Mouse (Mus musculus) limb, embryonic 12.5 days (tissue): ENCODE results near the gene Ntn4. TPM values are rescaled to one million over a fixed set of nuclear protein-coding genes. Genes with fewer than 3 reads are reported as not detected.
A peak's percentile ranks its signal among the peaks of the same experiment; 100 is the strongest.

Experiments used
- ATAC-seq: fragments of 200-750 bp; cut with Nextera tagmentation; 2 replicates; pipeline ENCODE4 v1.8.0; 2017; ENCODE audit warnings: low read depth, moderate TSS enrichment; ENCODE audit not compliant: insufficient number of reproducible peaks, insufficient read depth, low FRiP score, low TSS enrichment
- H3K27ac ChIP-seq: fragments of 300-500 bp; sonication (generic); 2 replicates; pipeline ENCODE4 v1.5.1; 2016; ENCODE audit warnings: mild to moderate bottlenecking, moderate library complexity
- H3K27me3 ChIP-seq: fragments of 300-500 bp; sonication (generic); 2 replicates; pipeline ENCODE4 v1.6.1; 2016; ENCODE audit warnings: mild to moderate bottlenecking, moderate library complexity
- H3K36me3 ChIP-seq: fragments of 300-500 bp; sonication (generic); 2 replicates; pipeline ENCODE4 v1.6.1; 2016; ENCODE audit warnings: mild to moderate bottlenecking, moderate library complexity
- H3K4me1 ChIP-seq: fragments of 300-500 bp; sonication (generic); replicated peaks from 2 replicates; pipeline ENCODE4 v1.6.1; 2016
- H3K4me2 ChIP-seq: fragments of 300-500 bp; sonication (generic); 2 replicates; pipeline ENCODE4 v1.6.1; 2016; ENCODE audit warnings: mild to moderate bottlenecking, moderate library complexity
- H3K4me3 ChIP-seq: fragments of 300-500 bp; sonication (generic); replicated peaks from 2 replicates; pipeline ENCODE4 v1.5.1; 2016; ENCODE audit warnings: mild to moderate bottlenecking
- H3K9ac ChIP-seq: fragments of 300-500 bp; sonication (generic); replicated peaks from 2 replicates; pipeline ENCODE4 v1.6.1; 2016; ENCODE audit warnings: mild to moderate bottlenecking, moderate library complexity
- H3K9me3 ChIP-seq: fragments of 300-500 bp; sonication (generic); 2 replicates; pipeline ENCODE4 v1.6.1; 2016; ENCODE audit warnings: mild to moderate bottlenecking, moderate library complexity
- WGBS: fragments of 180-500 bp; shearing (Covaris S2); methylation state at CpG from one replicate; pipeline ENCODE4 v1.1.7; 2016; 5-methylcytosine and 5-hydroxymethylcytosine counted together
- polyA plus RNA-seq: library from polyadenylated mRNA; unstranded; fragments of >200 nt; fragmentation: Nextera tagmentation; extraction: Ambion mirVana; gene quantifications from 2 replicates; pipeline ENCODE4 v1.2.1, GENCODE M21; 2016

The Ntn4 gene
- 1.5 and 1.8 TPM in 2 replicates for polyA plus RNA-seq

- 0 out of 2 replicates have a peak, but pooled peaks have one; percentile 8 for ATAC-seq
- Histone ChIP-seq H3K27ac (peak within 1 kb of the TSS; percentile 29; the same call in 1 of the 2 replicates), H3K36me3 (0 out of 2 replicates have a peak, but pooled peaks cover 5% of the 10 kb centered on the region), H3K9me3 (no peaks in the 10 kb centered on the region), H3K27me3 (peaks cover 49% of the 10 kb centered on the region), H3K4me3 (peak within 1 kb of the TSS; percentile 81), H3K4me2 (peak within 1 kb of the TSS; percentile 98), H3K9ac (peak within 1 kb of the TSS; percentile 87), H3K4me1 (peaks cover 11% of the 10 kb centered on the region)
- 3% methylated on average over 28 of the region's 30 CpGs for WGBS
Observed at GRCm38 (mm10) chr10:93640521-93640952, at the start of gene Ntn4. Gene Ntn4 (plus strand): TSS chr10:93640681.

DNA sequence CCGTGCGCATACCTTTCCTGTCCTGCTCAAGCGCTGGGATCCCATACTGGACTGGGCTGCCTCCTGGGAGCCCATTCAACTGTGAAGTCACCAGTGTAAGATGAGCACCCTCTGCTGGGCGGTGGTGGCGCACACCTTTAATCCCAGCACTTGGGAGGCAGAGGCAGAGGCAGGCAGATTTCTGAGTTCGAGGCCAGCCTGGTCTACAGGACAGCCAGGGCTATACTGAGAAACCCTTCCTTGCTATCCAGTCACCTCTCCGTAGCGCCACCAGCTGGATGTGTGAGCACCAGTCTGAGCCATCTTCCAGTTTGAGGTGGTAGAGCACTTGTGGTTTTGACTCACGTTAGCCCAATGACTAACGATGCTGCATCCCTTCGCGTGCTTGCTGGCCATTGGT is 48.0 kb upstream of the Ntn4 start:
- H3K9me3 ChIP-seq, result no peaks in the 10 kb centered on the region
- no peak overlapping the region for H3K27ac ChIP-seq
- peaks cover 16% of the 10 kb centered on the region for H3K4me1 ChIP-seq
- peaks cover 4% of the 10 kb centered on the region; the same call in 1 of the 2 replicates for H3K36me3 ChIP-seq
- H3K4me3 ChIP-seq, result no peak overlapping the region
- H3K27me3 ChIP-seq, result no peaks in the 10 kb centered on the region
- WGBS, result 56% methylated on average over 12 of the region's 12 CpGs
- no peak overlapping the region for H3K4me2 ChIP-seq
- ATAC-seq, result no peak
- no peak overlapping the region for H3K9ac ChIP-seq

GRCm38 (mm10) chr10:93594022-93594482 is 46.4 kb upstream of the Ntn4 start:
- 2% methylated on average over 22 of the region's 22 CpGs for WGBS
- Histone ChIP-seq H3K4me1 (0 out of 2 replicates have a peak, but pooled peaks cover 3% of the 10 kb centered on the region), H3K9ac (peak overlapping the region; percentile 48; the same call in 1 of the 2 replicates), H3K36me3 (no peaks in the 10 kb centered on the region), H3K27ac (no peak overlapping the region), H3K4me3 (peak overlapping the region; percentile 44), H3K4me2 (peak overlapping the region; percentile 78), H3K27me3 (no peaks in the 10 kb centered on the region), H3K9me3 (no peaks in the 10 kb centered on the region)
- peak; percentile 60; the same call in 1 of the 2 replicates for ATAC-seq

DNA sequence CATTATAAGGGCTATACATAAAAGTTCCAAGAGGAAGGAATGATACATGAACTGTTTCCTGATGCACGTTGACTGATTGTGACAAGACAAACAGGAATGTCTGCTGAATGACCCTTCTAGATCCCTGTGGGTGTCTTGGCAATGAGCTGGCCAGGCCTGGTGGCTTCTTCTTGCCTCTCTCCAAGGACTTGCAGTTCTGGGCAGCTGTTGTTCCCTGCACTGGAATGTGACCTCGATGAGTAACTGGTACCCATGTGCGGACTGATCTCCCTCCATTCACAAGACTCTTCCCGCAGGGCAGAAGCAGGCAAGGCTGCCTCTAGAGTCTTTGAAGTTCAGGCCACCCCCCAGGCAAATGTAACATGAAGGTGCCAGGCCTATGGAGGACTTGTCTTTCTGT is 44.6 kb upstream of the Ntn4 start:
- Histone ChIP-seq H3K27ac (no peak overlapping the region), H3K36me3 (no peaks in the 10 kb centered on the region), H3K4me2 (no peak overlapping the region), H3K9ac (no peak overlapping the region), H3K4me1 (no peaks in the 10 kb centered on the region), H3K27me3 (no peaks in the 10 kb centered on the region; the same call in 1 of the 2 replicates), H3K4me3 (no peak overlapping the region), H3K9me3 (no peaks in the 10 kb centered on the region)
- ATAC-seq, result no peak
- 50% methylated on average over 4 of the region's 4 CpGs for WGBS

GRCm38 (mm10) chr10:93596641-93597040 is 43.8 kb upstream of the Ntn4 start:
- no peak overlapping the region for H3K27ac ChIP-seq
- no peaks in the 10 kb centered on the region for H3K9me3 ChIP-seq
- H3K9ac ChIP-seq, result no peak overlapping the region
- no peaks in the 10 kb centered on the region for H3K4me1 ChIP-seq
- WGBS, result 76% methylated on average over 3 of the region's 3 CpGs
- no peaks in the 10 kb centered on the region; the same call in 1 of the 2 replicates for H3K27me3 ChIP-seq
- H3K4me2 ChIP-seq, result no peak overlapping the region
- H3K36me3 ChIP-seq, result no peaks in the 10 kb centered on the region
- no peak overlapping the region for H3K4me3 ChIP-seq
- ATAC-seq, result no peak

DNA sequence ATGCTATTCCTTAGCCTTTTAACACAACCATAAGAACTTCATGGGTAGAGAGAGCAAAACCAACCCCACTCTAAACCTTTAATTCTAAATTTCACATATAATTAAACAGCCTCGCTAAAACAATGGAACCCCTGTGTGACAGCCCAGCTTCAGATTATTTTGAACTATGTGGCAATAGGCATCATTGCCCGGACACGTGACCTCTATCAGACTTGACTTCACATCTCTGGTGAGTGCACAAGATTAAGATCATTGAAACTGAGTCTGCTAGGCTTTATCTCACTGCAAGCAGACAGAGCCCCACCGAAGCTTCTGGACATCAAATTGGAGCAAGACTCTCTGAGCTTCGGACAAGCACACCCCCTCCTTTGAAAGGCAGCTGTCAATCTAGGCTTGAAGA is 38.2 kb upstream of the Ntn4 start:
- Histone ChIP-seq H3K4me2 (no peak overlapping the region), H3K36me3 (no peaks in the 10 kb centered on the region), H3K27ac (no peak overlapping the region), H3K9ac (no peak overlapping the region), H3K4me3 (no peak overlapping the region), H3K9me3 (no peaks in the 10 kb centered on the region), H3K4me1 (no peaks in the 10 kb centered on the region), H3K27me3 (no peaks in the 10 kb centered on the region; the same call in 1 of the 2 replicates)
- 89% methylated on average over 5 of the region's 5 CpGs for WGBS
- ATAC-seq, result no peak

GRCm38 (mm10) chr10:93603256-93603655 is 37.2 kb upstream of the Ntn4 start:
- Histone ChIP-seq H3K9me3 (no peaks in the 10 kb centered on the region), H3K27me3 (no peaks in the 10 kb centered on the region; the same call in 1 of the 2 replicates), H3K36me3 (no peaks in the 10 kb centered on the region), H3K27ac (no peak overlapping the region), H3K4me3 (no peak overlapping the region), H3K4me2 (no peak overlapping the region), H3K9ac (no peak overlapping the region), H3K4me1 (no peaks in the 10 kb centered on the region)
- no peak for ATAC-seq
- WGBS, result 95% methylated on average over 1 of the region's 1 CpGs

DNA sequence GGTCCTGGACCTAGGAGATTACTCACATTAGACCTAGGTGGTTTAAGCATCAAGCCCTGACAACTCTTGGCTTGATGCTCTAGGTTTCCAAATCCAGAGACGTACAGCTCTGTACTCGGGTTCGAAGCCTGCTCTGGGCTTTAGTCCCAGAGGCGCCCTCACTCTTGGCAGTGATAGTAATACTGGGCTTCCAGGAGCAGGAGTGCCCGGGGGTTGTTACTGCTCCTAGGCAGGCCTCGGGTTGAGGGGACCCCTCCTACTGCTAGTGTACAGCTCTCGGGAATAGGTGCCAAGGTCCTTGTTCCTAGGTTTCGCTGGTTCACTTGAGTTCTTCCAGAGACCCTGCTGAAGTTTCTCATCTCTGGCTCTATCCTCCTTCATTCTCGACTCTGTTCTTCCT is 34.2 kb upstream of the Ntn4 start:
- Histone ChIP-seq H3K36me3 (no peaks in the 10 kb centered on the region), H3K27ac (no peak overlapping the region), H3K27me3 (no peaks in the 10 kb centered on the region), H3K9ac (no peak overlapping the region), H3K4me3 (no peak overlapping the region), H3K4me1 (no peaks in the 10 kb centered on the region), H3K9me3 (no peaks in the 10 kb centered on the region), H3K4me2 (no peak overlapping the region)
- no peak for ATAC-seq
- 90% methylated on average over 9 of the region's 9 CpGs for WGBS

- Histone ChIP-seq H3K9ac (no peak overlapping the region), H3K4me2 (no peak overlapping the region), H3K4me1 (no peaks in the 10 kb centered on the region; the same call in 1 of the 2 replicates), H3K27me3 (no peaks in the 10 kb centered on the region), H3K36me3 (no peaks in the 10 kb centered on the region), H3K27ac (no peak overlapping the region), H3K9me3 (no peaks in the 10 kb centered on the region), H3K4me3 (no peak overlapping the region)
- no peak for ATAC-seq
- 62% methylated on average over 9 of the region's 9 CpGs for WGBS
Observed at GRCm38 (mm10) chr10:93608051-93608450, 32.4 kb upstream of the Ntn4 start.

- Histone ChIP-seq H3K9ac (no peak overlapping the region), H3K4me1 (no peaks in the 10 kb centered on the region; the same call in 1 of the 2 replicates), H3K4me3 (no peak overlapping the region), H3K27ac (no peak overlapping the region), H3K27me3 (no peaks in the 10 kb centered on the region), H3K4me2 (no peak overlapping the region), H3K36me3 (no peaks in the 10 kb centered on the region), H3K9me3 (no peaks in the 10 kb centered on the region)
- 95% methylated on average over 7 of the region's 7 CpGs for WGBS
- no peak for ATAC-seq
Observed at GRCm38 (mm10) chr10:93609236-93609635, 31.2 kb upstream of the Ntn4 start.

GRCm38 (mm10) chr10:93610896-93611295 is 29.6 kb upstream of the Ntn4 start:
- H3K9me3 ChIP-seq, result no peaks in the 10 kb centered on the region
- H3K4me2 ChIP-seq, result no peak overlapping the region
- no peaks in the 10 kb centered on the region for H3K27me3 ChIP-seq
- no peaks in the 10 kb centered on the region for H3K36me3 ChIP-seq
- ATAC-seq, result no peak
- no peak overlapping the region for H3K4me3 ChIP-seq
- H3K9ac ChIP-seq, result no peak overlapping the region
- H3K4me1 ChIP-seq, result no peaks in the 10 kb centered on the region; the same call in 1 of the 2 replicates
- 90% methylated on average over 1 of the region's 1 CpGs for whole genome bisulfite sequencing
- no peak overlapping the region for H3K27ac ChIP-seq
